ENCODE assay signal across 9 mouse cellular contexts in the genomic region with DNA sequence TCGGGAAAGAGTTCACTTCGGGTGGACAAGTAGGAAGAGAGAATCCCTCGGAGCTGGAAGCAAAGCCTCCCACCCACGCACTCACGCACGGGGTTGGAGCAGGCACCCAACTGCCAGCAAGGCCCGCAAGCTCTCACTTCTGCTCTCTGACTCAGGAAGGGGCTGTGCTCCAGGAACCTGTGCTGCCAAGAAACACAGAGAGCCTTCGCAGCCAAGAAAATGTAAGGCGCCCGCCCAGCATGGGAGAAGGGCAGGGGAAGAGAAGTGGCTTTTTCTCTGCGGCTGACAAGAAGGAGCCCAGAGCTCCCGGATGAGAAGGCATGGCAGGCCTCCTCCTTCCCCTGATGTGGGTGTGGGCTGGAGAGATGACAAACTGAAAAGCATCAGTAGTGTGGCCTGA.
DNase-seq lines count a peak whose midpoint lies in the region; ATAC-seq and TF ChIP-seq lines count a peak whose summit lies in the region.
"Had no signal": no experiment of that assay in that cellular context is flagged by ENCODE, and none has a peak within 500 bp of the region (broad histone marks: within the 10 kb centered on the region; RNA-seq: fewer than 3 reads in every experiment).

No protein-coding gene starts in this region.

- TF ChIP-seq CTCF in layer of hippocampus, adult 2 months (conservative IDR thresholded peaks at IDR 0.05) = no peak

- H3K4me2 ChIP-seq in heart, embryonic 15.5 days = no peak overlapping the region
- H3K4me2 ChIP-seq in midbrain, embryonic 11.5 days = no peak overlapping the region

- no peak overlapping the region for H3K27ac ChIP-seq in layer of hippocampus, adult 2 months
- no peak overlapping the region for H3K27ac ChIP-seq in heart, embryonic 15.5 days
- H3K27ac ChIP-seq in midbrain, embryonic 11.5 days (ENCODE audit: low read depth, low read length) = no peak overlapping the region
- H3K27ac ChIP-seq: macrophage had no signal

- ATAC-seq in heart, embryonic 15.5 days (replicated peaks; ENCODE audit: insufficient number of reproducible peaks, insufficient read depth, low FRiP score, low read depth) = 0 out of 2 replicates have a peak, but pooled peaks have one; percentile 22
- no peak for ATAC-seq in midbrain, embryonic 11.5 days (ENCODE audit: low FRiP score)

- no peaks in the 10 kb centered on the region for H3K4me1 ChIP-seq in heart, embryonic 15.5 days (replicated peaks)
- peaks cover 4% of the 10 kb centered on the region for H3K4me1 ChIP-seq in midbrain, embryonic 11.5 days (ENCODE audit: control insufficient read depth, insufficient read depth, low read length)

- peak; percentile 23 to 24 for DNase-seq in layer of hippocampus, adult 2 months (ENCODE audit: low spot score in 2 of 2)
- DNase-seq in layer of hippocampus, postnatal 10 days (ENCODE audit: low spot score in 2 of 2) = no peak
- peak; percentile 68 to 75 for DNase-seq in cerebellum, postnatal 25 days
- peak; percentile 81 to 88 for DNase-seq in right cerebral cortex, postnatal 10 days (ENCODE audit: low spot score in 2 of 2)
- no peak for DNase-seq in midbrain, embryonic 11.5 days (ENCODE audit: low spot score, missing footprints)
- DNase-seq in thymus, postnatal 0 days (ENCODE audit: low spot score) = no peak
- no peak for DNase-seq in yolk sac, embryonic 10.5 days (ENCODE audit: low spot score)

- WGBS in heart, embryonic 15.5 days = 70% methylated on average over 12 of the region's 12 CpGs
- WGBS in midbrain, embryonic 11.5 days = 86% methylated on average over 12 of the region's 12 CpGs

- no peaks in the 10 kb centered on the region for H3K36me3 ChIP-seq in heart, embryonic 15.5 days
- no peaks in the 10 kb centered on the region for H3K36me3 ChIP-seq in midbrain, embryonic 11.5 days (ENCODE audit: control insufficient read depth, insufficient read depth, low read length)

- no peak overlapping the region for H3K9ac ChIP-seq in heart, embryonic 15.5 days
- no peak overlapping the region for H3K9ac ChIP-seq in midbrain, embryonic 11.5 days (ENCODE audit: low read length)

- 0 out of 2 replicates have a peak, but pooled peaks cover 4% of the 10 kb centered on the region for H3K27me3 ChIP-seq in heart, embryonic 15.5 days
- no peaks in the 10 kb centered on the region for H3K27me3 ChIP-seq in midbrain, embryonic 11.5 days (ENCODE audit: control insufficient read depth, insufficient read depth, low read length)

- H3K9me3 ChIP-seq in heart, embryonic 15.5 days (replicated peaks) = no peaks in the 10 kb centered on the region
- no peaks in the 10 kb centered on the region for H3K9me3 ChIP-seq in midbrain, embryonic 11.5 days (ENCODE audit: control insufficient read depth, low read length)

- no peak overlapping the region for H3K4me3 ChIP-seq in layer of hippocampus, adult 2 months
- no peak overlapping the region for H3K4me3 ChIP-seq in heart, embryonic 15.5 days
- H3K4me3 ChIP-seq in midbrain, embryonic 11.5 days (ENCODE audit: low read depth, low read length) = no peak overlapping the region

Comparison
In these comparisons a context has a peak if more than half of its experiments do, and no peak if none do; other contexts are left out.
1. DNase-seq: peak in layer of hippocampus, adult 2 months (2 of 2), cerebellum, postnatal 25 days (2 of 2) and right cerebral cortex, postnatal 10 days (2 of 2); none in layer of hippocampus, postnatal 10 days (0 of 2), midbrain, embryonic 11.5 days (single experiment), thymus, postnatal 0 days (single experiment) and yolk sac, embryonic 10.5 days (single experiment).